Mouse (Mus musculus) heart, adult 2 months (tissue): ENCODE results near the gene Timm23. TPM values are rescaled to one million over a fixed set of nuclear protein-coding genes. Genes with fewer than 3 reads are reported as not detected.

Experiments
- DNase-seq, 2 experiments: peaks; one replicate each; pipeline ENCODE4 v3.0.0; 2021
- H3K27ac ChIP-seq: fragments of 200-600 bp; 2 replicates; pipeline ENCODE4 v1.8.1; 2022
- H3K27me3 ChIP-seq: fragments of 200-500 bp; 2 replicates; pipeline ENCODE4 v1.6.1; 2012; ENCODE audit warnings: mild to moderate bottlenecking, low read length, inconsistent platforms, mixed read lengths; ENCODE audit not compliant: control insufficient read depth, insufficient read depth
- H3K36me3 ChIP-seq: fragments of 200-500 bp; 2 replicates; pipeline ENCODE4 v1.6.1; 2012; ENCODE audit warnings: low read length, inconsistent platforms; ENCODE audit not compliant: control insufficient read depth, insufficient read depth
- H3K4me1 ChIP-seq: fragments of 200-500 bp; 2 replicates; pipeline ENCODE4 v1.6.1; 2011; ENCODE audit warnings: low read length; ENCODE audit not compliant: control insufficient read depth, insufficient read depth
- H3K4me3 ChIP-seq: fragments of 200-600 bp; 2 replicates; pipeline ENCODE4 v1.8.1; 2022
- H3K79me2 ChIP-seq: fragments of 200-500 bp; replicated peaks from 2 replicates; pipeline ENCODE4 v1.6.1; 2012; ENCODE audit warnings: mild to moderate bottlenecking, inconsistent platforms, low read length, moderate library complexity, mixed read lengths; ENCODE audit not compliant: control insufficient read depth, insufficient read depth
- H3K9ac ChIP-seq: fragments of 200-500 bp; 2 replicates; pipeline ENCODE4 v1.6.1; 2012; ENCODE audit warnings: low read depth, mild to moderate bottlenecking, control low read depth, inconsistent platforms, low read length, mixed read lengths
- CTCF ChIP-seq: fragments of 200-600 bp; IDR thresholded peaks from 2 replicates; pipeline ENCODE4 v1.8.1; 2022; ENCODE audit warnings: antibody characterized with exemption, mild to moderate bottlenecking, moderate library complexity
- EP300 ChIP-seq: fragments of 200-500 bp; IDR thresholded peaks from 2 replicates; pipeline ENCODE4 v1.6.1; 2011; ENCODE audit warnings: low read depth, low read length, control low read depth; ENCODE audit not compliant: insufficient read depth
- POLR2A ChIP-seq: fragments of 200-500 bp; IDR thresholded peaks from 2 replicates; pipeline ENCODE4 v1.6.1; 2011; ENCODE audit warnings: mild to moderate bottlenecking, low read depth, low read length, control low read depth; ENCODE audit not compliant: insufficient read depth
- WGBS: fragments of 180-500 bp; shearing (Covaris S2); methylation state at CpG from one replicate; pipeline ENCODE4 v1.1.7; 2018; 5-methylcytosine and 5-hydroxymethylcytosine counted together
- intact Hi-C: fragments of 180-260 bp; cut with DNase I; formaldehyde crosslinking; loops from one replicate; pipeline ENCODE4 v1.15.1; 2025
- polyA plus RNA-seq: library from polyadenylated mRNA; depleted of rRNA; stranded (reverse); fragments of >200 nt; gene quantifications from 2 replicates; pipeline ENCODE4 v1.2.3, GENCODE M21; 2012
- total RNA-seq, 2 experiments: library from RNA; stranded (reverse); gene quantifications; 2 replicates each; pipeline ENCODE4 v1.2.3; 2021

Gene Timm23
- total and polyA plus RNA-seq, 3 experiments, result 206 to 264 (median 234) TPM

- H3K4me3 ChIP-seq, result no peak overlapping the region
- peaks cover 12% of the 10 kb centered on the region for H3K36me3 ChIP-seq
- no peak for TF ChIP-seq EP300
- no peak for TF ChIP-seq POLR2A
- TF ChIP-seq CTCF, result no peak
- no peak for DNase-seq
- 85% methylated on average over 11 of the region's 11 CpGs for WGBS
- peaks cover 4% of the 10 kb centered on the region for H3K79me2 ChIP-seq
- peaks cover 3% of the 10 kb centered on the region for H3K4me1 ChIP-seq
- H3K27me3 ChIP-seq, result no peaks in the 10 kb centered on the region
- no peak overlapping the region for H3K9ac ChIP-seq
- intact Hi-C loops, result no loop called here
- no peak overlapping the region for H3K27ac ChIP-seq
Measured at GRCm38 (mm10) chr14:32163203-32163888, 38.4 kb downstream of the Timm23 start.

GRCm38 (mm10) chr14:32162231-32162630 lies 39.5 kb downstream of the Timm23 start:
- intact Hi-C loops, result no loop called here
- H3K4me3 ChIP-seq, result no peak overlapping the region
- H3K4me1 ChIP-seq, result peaks cover 3% of the 10 kb centered on the region
- no peaks in the 10 kb centered on the region for H3K27me3 ChIP-seq
- TF ChIP-seq CTCF, result no peak
- TF ChIP-seq EP300, result no peak
- no peak for TF ChIP-seq POLR2A
- H3K36me3 ChIP-seq, result peaks cover 8% of the 10 kb centered on the region
- no peak overlapping the region for H3K9ac ChIP-seq
- no peak for DNase-seq
- 86% methylated on average over 5 of the region's 5 CpGs for WGBS
- peaks cover 4% of the 10 kb centered on the region for H3K79me2 ChIP-seq
- no peak overlapping the region for H3K27ac ChIP-seq

DNA sequence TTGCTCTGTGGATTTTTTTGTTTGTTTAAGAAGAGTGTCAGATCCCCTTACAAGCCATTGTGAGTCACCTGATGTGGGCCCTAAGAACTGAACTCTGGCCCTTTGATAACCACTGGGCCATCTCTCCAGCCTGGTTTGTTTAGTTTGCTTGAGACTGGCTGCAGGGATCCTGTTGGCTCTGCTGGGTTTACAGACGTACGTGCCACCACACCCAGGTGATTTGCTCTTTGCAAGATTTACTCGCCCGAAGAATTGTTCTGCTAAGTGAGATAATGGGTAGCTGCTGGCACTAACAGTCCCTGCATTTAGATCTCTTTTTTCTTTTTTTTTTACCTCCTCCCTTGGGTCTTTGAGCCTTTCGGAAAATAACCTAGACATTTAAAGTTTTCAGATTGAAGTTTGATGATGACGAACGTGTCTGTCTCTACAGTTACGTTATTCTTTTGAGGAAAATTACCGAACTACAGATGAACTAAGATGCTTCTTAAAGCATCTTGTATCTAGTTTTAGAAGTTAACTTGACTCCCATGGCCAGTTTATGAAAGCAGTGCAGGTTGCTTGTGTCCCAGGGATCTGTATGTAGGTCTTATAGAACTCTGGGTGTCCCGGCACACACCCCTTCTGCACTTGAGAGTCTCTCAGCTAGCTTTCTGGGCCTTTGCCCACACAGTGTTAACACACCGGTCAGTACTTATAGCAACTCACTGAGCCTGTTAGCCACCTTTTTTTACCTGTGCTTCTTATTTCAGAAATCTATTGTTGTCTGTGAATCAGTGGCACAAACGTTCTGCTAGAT lies 40.4 kb downstream of the Timm23 start:
- Histone ChIP-seq H3K79me2 (peaks cover 2% of the 10 kb centered on the region), H3K27ac (no peak overlapping the region; the same call in 1 of the 2 replicates), H3K27me3 (no peaks in the 10 kb centered on the region), H3K36me3 (peaks cover 7% of the 10 kb centered on the region), H3K4me3 (peak overlapping the region; percentile 94), H3K9ac (peak overlapping the region; percentile 35; the same call in 1 of the 2 replicates), H3K4me1 (peaks cover 3% of the 10 kb centered on the region)
- intact Hi-C loops, result no loop called here
- WGBS, result 70% methylated on average over 12 of the region's 12 CpGs
- DNase-seq, result no peak
- no peak for TF ChIP-seq CTCF
- TF ChIP-seq POLR2A, result no peak
- no peak for TF ChIP-seq EP300

DNA sequence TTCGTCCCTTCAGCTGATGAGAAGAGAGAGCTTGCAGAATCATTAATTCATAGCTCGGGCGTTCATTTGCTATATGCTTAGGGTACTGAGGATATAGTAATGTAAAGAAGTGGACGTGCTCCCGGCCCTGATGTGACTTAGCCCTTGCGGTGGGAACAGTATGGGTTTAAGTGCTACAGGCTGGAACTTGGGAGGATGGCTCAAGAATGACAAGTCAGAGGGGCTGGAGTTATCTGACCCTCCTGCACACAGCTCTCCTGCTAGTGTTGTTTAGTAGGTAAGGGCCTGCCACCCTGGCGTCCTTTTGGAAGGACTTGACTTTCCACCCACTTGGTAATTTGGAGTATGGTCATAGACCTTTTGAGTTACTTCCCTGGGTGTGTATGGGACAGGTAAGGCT lies 41.1 kb downstream of the Timm23 start:
- TF ChIP-seq POLR2A (no peak), CTCF (no peak), EP300 (no peak)
- H3K27ac ChIP-seq, result peak overlapping the region; percentile 99
- peak overlapping the region; percentile 94 for H3K4me3 ChIP-seq
- intact Hi-C loops, result no loop called here
- peak overlapping the region; percentile 98 for H3K9ac ChIP-seq
- DNase-seq, result peak in 1 of 2 experiments; percentile 7
- 13% methylated on average over 7 of the region's 7 CpGs for WGBS
- peaks cover 2% of the 10 kb centered on the region for H3K79me2 ChIP-seq
- no peaks in the 10 kb centered on the region for H3K27me3 ChIP-seq
- peaks cover 3% of the 10 kb centered on the region for H3K4me1 ChIP-seq
- peaks cover 4% of the 10 kb centered on the region; the same call in 1 of the 2 replicates for H3K36me3 ChIP-seq

- H3K4me1 ChIP-seq, result peaks cover 3% of the 10 kb centered on the region
- WGBS, result under 1% methylated on average over 39 of the region's 40 CpGs
- H3K79me2 ChIP-seq, result peaks cover 2% of the 10 kb centered on the region
- peak within 1 kb of the TSS; percentile 99 for H3K27ac ChIP-seq
- H3K27me3 ChIP-seq, result no peaks in the 10 kb centered on the region
- peaks cover 4% of the 10 kb centered on the region; the same call in 1 of the 2 replicates for H3K36me3 ChIP-seq
- peak; percentile 98 for DNase-seq
- peak within 1 kb of the TSS; percentile 98 for H3K9ac ChIP-seq
- no peak for TF ChIP-seq EP300
- peak; percentile 86 for TF ChIP-seq POLR2A
- peak; percentile 54 for TF ChIP-seq CTCF
- intact Hi-C loops, result loop anchor here (2.0 kb wide), 2 partner anchors 41 to 75 kb away; partner anchors contain the start of genes Dph3, Oxnad1, Parg and Timm23
- peak within 1 kb of the TSS; percentile 94 for H3K4me3 ChIP-seq
Measured at GRCm38 (mm10) chr14:32159690-32160246, 41.9 kb downstream of the Timm23 start, which contains the start of gene Ncoa4. TSS of gene Ncoa4 (plus strand) at chr14:32159865.
